Mouse (Mus musculus): ENCODE results near the gene Ppm1b.

The Ppm1b gene

GRCm38 (mm10) chr17:85070658-85071057 is 114.1 kb downstream of the Ppm1b start:
- no peak for DNase-seq (ENCODE audit: low read depth, low spot score)

DNA sequence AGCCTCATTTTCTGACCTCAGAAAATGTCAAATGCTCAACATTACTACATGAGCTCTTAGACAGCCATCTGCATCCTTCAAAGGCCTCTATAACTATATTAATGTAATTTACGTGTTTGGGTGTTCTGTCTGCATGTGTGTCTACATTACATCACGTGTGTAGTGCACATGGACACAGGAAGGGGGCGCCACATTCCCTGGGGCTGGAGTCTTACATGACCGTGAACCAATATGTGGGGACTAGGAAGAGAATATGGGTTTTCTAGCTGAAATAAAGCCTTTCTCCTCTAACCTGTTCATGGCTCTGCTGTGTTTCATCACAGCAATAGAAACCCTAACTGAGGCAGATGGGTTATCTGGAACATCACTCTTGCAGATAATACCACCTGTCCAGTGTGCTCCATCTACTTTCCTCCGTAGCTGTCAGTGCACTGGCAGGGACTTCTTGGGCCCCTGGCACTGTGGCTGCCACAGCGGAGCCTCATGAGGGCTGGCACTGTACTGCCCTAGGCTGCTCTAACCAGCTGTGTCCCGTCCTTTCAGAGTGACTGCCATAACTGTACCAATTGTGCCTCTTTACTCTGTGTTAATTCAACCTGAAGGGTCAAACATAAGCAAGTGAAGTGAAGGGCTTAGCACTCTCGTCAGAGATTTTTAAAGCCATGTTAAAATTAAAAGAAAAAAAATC is 114.7 kb downstream of the Ppm1b start:
- DNase-seq (ENCODE audit: low read depth, low spot score): no peak

GRCm38 (mm10) chr17:85072383-85072782 is 115.8 kb downstream of the Ppm1b start:
- no peak for DNase-seq (ENCODE audit: low read depth, low spot score)

DNA sequence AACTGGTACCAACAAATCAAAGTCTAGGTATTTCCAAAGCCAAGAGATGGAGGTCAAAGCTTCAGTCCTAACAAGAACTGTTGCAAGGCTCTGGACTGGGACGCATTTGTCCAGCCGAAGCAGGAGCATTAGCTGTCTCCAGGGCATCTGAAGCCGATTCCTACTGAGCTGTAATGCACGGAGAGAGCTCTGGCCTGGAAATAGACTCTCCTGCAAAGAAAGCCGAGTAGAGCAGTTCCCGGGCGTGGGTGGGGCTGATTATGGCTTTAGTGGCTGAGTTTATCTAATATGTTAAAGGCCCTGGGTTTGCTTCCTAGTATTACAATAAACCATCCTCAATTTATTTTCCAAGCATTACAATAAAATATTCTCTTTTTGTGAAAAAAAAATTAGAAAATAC is 116.7 kb downstream of the Ppm1b start:
- DNase-seq (ENCODE audit: low read depth, low spot score): no peak

All from retina, adult 2 months (tissue).